In the genomic region with DNA sequence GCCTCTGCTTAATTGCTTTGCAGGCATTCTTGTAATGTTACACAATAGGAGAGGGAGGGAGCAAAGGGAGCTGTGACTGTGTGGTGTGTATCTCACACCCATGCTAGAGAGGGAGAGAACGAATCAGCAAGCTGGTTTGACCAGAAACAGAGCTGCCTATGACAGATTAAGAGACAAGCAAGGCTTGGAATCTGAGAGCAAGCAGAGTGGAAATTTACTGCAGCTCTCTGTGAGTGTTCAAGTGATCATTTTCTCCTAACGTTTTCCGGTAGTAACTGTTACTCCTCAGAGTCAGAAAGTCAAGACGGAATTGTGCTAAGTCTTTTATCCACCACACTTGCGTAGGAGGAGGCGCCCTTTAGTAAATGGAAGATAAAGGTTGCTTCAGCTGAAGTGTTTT, we compare ENCODE assay signal across 8 mouse cellular contexts. TPM values are rescaled to one million over a fixed set of nuclear protein-coding genes. Genes with fewer than 3 reads are reported as not detected.
A peak's percentile ranks its signal among the peaks of the same experiment; 100 is the strongest.
DNase-seq lines count a peak whose midpoint lies in the region; ATAC-seq and TF ChIP-seq lines count a peak whose summit lies in the region.

No protein-coding gene starts in this region.

- H3K4me3 ChIP-seq in heart, embryonic 10.5 days = peak overlapping the region; percentile 39
- H3K4me3 ChIP-seq in layer of hippocampus, adult 2 months = peak overlapping the region; percentile 6
- peak overlapping the region; percentile 17; the same call in 1 of the 2 replicates for H3K4me3 ChIP-seq in stomach, postnatal 0 days (ENCODE audit: low read depth, low read length)
- H3K4me3 ChIP-seq in forebrain, embryonic 15.5 days = no peak overlapping the region

- peak overlapping the region; percentile 41 for H3K4me2 ChIP-seq in stomach, postnatal 0 days (replicated peaks; ENCODE audit: low read depth)
- H3K4me2 ChIP-seq in forebrain, embryonic 15.5 days (replicated peaks) = no peak overlapping the region

- H3K27me3 ChIP-seq in Patski = no peaks in the 10 kb centered on the region
- H3K27me3 ChIP-seq in heart, embryonic 10.5 days (ENCODE audit: insufficient read depth, poor library complexity, severe bottlenecking) = no peaks in the 10 kb centered on the region
- no peaks in the 10 kb centered on the region for H3K27me3 ChIP-seq in stomach, postnatal 0 days (ENCODE audit: control insufficient read depth, insufficient read depth, low read length)
- H3K27me3 ChIP-seq in forebrain, embryonic 15.5 days = no peaks in the 10 kb centered on the region

- ATAC-seq in Patski = peak; percentile 79
- peak; percentile 82 for ATAC-seq in stomach, postnatal 0 days (ENCODE audit: low FRiP score, low TSS enrichment)
- ATAC-seq in forebrain, embryonic 15.5 days (replicated peaks) = no peak

- no peak for TF ChIP-seq EP300 in stomach, postnatal 0 days (optimal IDR thresholded peaks at IDR 0.05)

- peak; percentile 34 for DNase-seq in gastrocnemius, adult 18-20 months (ENCODE audit: low spot score)
- no peak for DNase-seq in gastrocnemius, postnatal 25 days
- no peak for DNase-seq in Patski (ENCODE audit: low read depth, low spot score)
- DNase-seq in heart, embryonic 10.5 days (ENCODE audit: low spot score) = no peak
- DNase-seq in layer of hippocampus, adult 2 months (ENCODE audit: low spot score in 2 of 2) = peak; percentile 11 to 53
- DNase-seq in stomach, postnatal 0 days (ENCODE audit: low spot score) = peak; percentile 22
- no peak for DNase-seq in spleen, postnatal 4 days (ENCODE audit: low spot score in 2 of 2)

- H3K27ac ChIP-seq in heart, embryonic 10.5 days = peak overlapping the region; percentile 62; the same call in 1 of the 2 replicates
- H3K27ac ChIP-seq in layer of hippocampus, adult 2 months = peak overlapping the region; percentile 82
- H3K27ac ChIP-seq in stomach, postnatal 0 days (replicated peaks) = peak overlapping the region; percentile 79
- no peak overlapping the region for H3K27ac ChIP-seq in forebrain, embryonic 15.5 days (replicated peaks)

- no peak for TF ChIP-seq CTCF in Patski (IDR thresholded peaks at IDR 0.05)
- TF ChIP-seq CTCF in layer of hippocampus, adult 2 months (conservative IDR thresholded peaks at IDR 0.05) = no peak
- no peak for TF ChIP-seq CTCF in stomach, postnatal 0 days (IDR thresholded peaks at IDR 0.05; ENCODE audit: low read depth)

- POLR2A ChIA-PET in Patski (lab: Charles Lee) = no interaction called here

- H3K9ac ChIP-seq in stomach, postnatal 0 days (ENCODE audit: low read length) = no peak overlapping the region
- no peak overlapping the region for H3K9ac ChIP-seq in forebrain, embryonic 15.5 days (replicated peaks)

- H3K36me3 ChIP-seq in heart, embryonic 10.5 days = no peaks in the 10 kb centered on the region
- no peaks in the 10 kb centered on the region for H3K36me3 ChIP-seq in stomach, postnatal 0 days (ENCODE audit: control insufficient read depth, insufficient read depth, low read length)
- no peaks in the 10 kb centered on the region for H3K36me3 ChIP-seq in forebrain, embryonic 15.5 days

- no peaks in the 10 kb centered on the region for H3K9me3 ChIP-seq in heart, embryonic 10.5 days
- H3K9me3 ChIP-seq in stomach, postnatal 0 days (ENCODE audit: control insufficient read depth, low read length) = no peaks in the 10 kb centered on the region
- no peaks in the 10 kb centered on the region for H3K9me3 ChIP-seq in forebrain, embryonic 15.5 days

- peaks cover 4% of the 10 kb centered on the region; the same call in 1 of the 2 replicates for H3K4me1 ChIP-seq in heart, embryonic 10.5 days
- H3K4me1 ChIP-seq in stomach, postnatal 0 days (replicated peaks; ENCODE audit: control insufficient read depth, insufficient read depth) = no peaks in the 10 kb centered on the region
- H3K4me1 ChIP-seq in forebrain, embryonic 15.5 days = no peaks in the 10 kb centered on the region

- in situ Hi-C loops in Patski (cut with MboI; ENCODE audit: low pct_unique_long_range_greater_than_20kb) = no loop called here

- CTCF ChIA-PET in Patski (lab: Charles Lee) = interaction anchor here (1.4 to 1.8 kb wide), 5 partner anchors 11 to 77 kb away, joined by 3 to 5 read pairs (median 4); no protein-coding TSS in a partner anchor

- 21% methylated on average over 6 of the region's 6 CpGs for WGBS in heart, embryonic 10.5 days
- 27% methylated on average over 6 of the region's 6 CpGs for WGBS in stomach, postnatal 0 days
- WGBS in forebrain, embryonic 15.5 days = 70% methylated on average over 6 of the region's 6 CpGs

RNA-seq across cellular contexts. Expression of gene Cab39l, which starts 37.9 kb away (rescaled TPM):
- 10 to 100 TPM; 22.5 to 23.6 TPM for total RNA-seq in gastrocnemius, adult 18-20 months (2021)
- total RNA-seq in gastrocnemius, postnatal 25 days (2021) = 10 to 100 TPM; 16.8 to 17.9 TPM
- polyA plus RNA-seq in Patski (2021) = 24.8 TPM
- polyA plus RNA-seq in heart, embryonic 10.5 days (2016; fragmentation: Nextera tagmentation; extraction: Ambion mirVana) = 33.1 and 37.8 TPM in 2 replicates
- total RNA-seq in layer of hippocampus, adult 2 months (2021) = 10 to 100 TPM; 21.0 to 21.7 TPM
- polyA plus RNA-seq in stomach, postnatal 0 days (2015; fragmentation: Nextera tagmentation; extraction: Ambion mirVana) = 28.0 and 30.7 TPM in 2 replicates
- 22.7 and 22.8 TPM in 2 replicates for polyA plus RNA-seq in forebrain, embryonic 15.5 days (2015; fragmentation: Nextera tagmentation; extraction: Ambion mirVana)

RNA-seq across cellular contexts. Expression of gene Setdb2, which starts 38.0 kb away (rescaled TPM):
- 1 to 10 TPM; 4.0 to 5.0 TPM for total RNA-seq in gastrocnemius, adult 18-20 months (2021)
- total RNA-seq in gastrocnemius, postnatal 25 days (2021) = 1 to 10 TPM; 2.9 to 6.0 TPM
- polyA plus RNA-seq in Patski (2021) = 5.6 TPM
- polyA plus RNA-seq in heart, embryonic 10.5 days (2016; fragmentation: Nextera tagmentation; extraction: Ambion mirVana) = 9.2 and 9.6 TPM in 2 replicates
- total RNA-seq in layer of hippocampus, adult 2 months (2021) = 1 to 10 TPM; 4.9 to 5.3 TPM
- polyA plus RNA-seq in stomach, postnatal 0 days (2015; fragmentation: Nextera tagmentation; extraction: Ambion mirVana) = 4.6 and 6.0 TPM in 2 replicates
- 7.5 and 11.2 TPM in 2 replicates for polyA plus RNA-seq in forebrain, embryonic 15.5 days (2015; fragmentation: Nextera tagmentation; extraction: Ambion mirVana)

Comparison
In these comparisons a context has a peak if more than half of its experiments do, and no peak if none do; other contexts are left out.
1. DNase-seq: peak in gastrocnemius, adult 18-20 months (single experiment), layer of hippocampus, adult 2 months (2 of 2) and stomach, postnatal 0 days (single experiment); none in gastrocnemius, postnatal 25 days (single experiment), Patski (single experiment), heart, embryonic 10.5 days (single experiment) and spleen, postnatal 4 days (0 of 2).